Mouse (Mus musculus) layer of hippocampus, postnatal 10 days (tissue): Measurements from ENCODE around the gene Capn8. TPM values are rescaled to one million over a fixed set of nuclear protein-coding genes. Genes with fewer than 3 reads are reported as not detected.
"Not testable (repeated sequence)": the region's sequence is repeated elsewhere in the genome, so short reads cannot be mapped to it uniquely, and the experiment has no call there.

Experiments
- DNase-seq, 2 experiments: peaks; one replicate each; pipeline ENCODE4 v3.0.0; 2021; ENCODE audit warnings: low spot score in 2 of 2
- total RNA-seq, 2 experiments: library from RNA; stranded (reverse); gene quantifications; 2 replicates each; pipeline ENCODE4 v1.2.3; 2021

The Capn8 gene
- total RNA-seq, 2 experiments from 2014 or later, result not detected

GRCm38 (mm10) chr1:182609701-182610335 lies 45.0 kb downstream of the Capn8 start:
- DNase-seq, result no peak

- no peak for DNase-seq
These were observed 50.7 kb downstream of the Capn8 start for GRCm38 (mm10) chr1:182615465-182615864.

GRCm38 (mm10) chr1:182618200-182618947 lies 53.6 kb downstream of the Capn8 start:
- no peak for DNase-seq

GRCm38 (mm10) chr1:182620470-182620869 lies 55.7 kb downstream of the Capn8 start:
- no peak for DNase-seq

GRCm38 (mm10) chr1:182621256-182621655 lies 56.4 kb downstream of the Capn8 start:
- no peak for DNase-seq

- no peak for DNase-seq
These were observed 61.4 kb downstream of the Capn8 start for GRCm38 (mm10) chr1:182626197-182626596.

- DNase-seq, result no peak
These were observed 64.4 kb downstream of the Capn8 start for GRCm38 (mm10) chr1:182629228-182629627.

GRCm38 (mm10) chr1:182633712-182634294 lies 69.0 kb downstream of the Capn8 start:
- no peak for DNase-seq

- no peak for DNase-seq
These were observed 74.2 kb downstream of the Capn8 start for GRCm38 (mm10) chr1:182639016-182639415.

- no peak for DNase-seq
These were observed 74.6 kb downstream of the Capn8 start for GRCm38 (mm10) chr1:182639456-182639855.

GRCm38 (mm10) chr1:182640094-182640493 lies 75.3 kb downstream of the Capn8 start:
- no peak for DNase-seq

GRCm38 (mm10) chr1:182642779-182643178 lies 78.0 kb downstream of the Capn8 start:
- DNase-seq, result no peak

- not testable (repeated sequence) for DNase-seq
These were observed 79.6 kb downstream of the Capn8 start for GRCm38 (mm10) chr1:182644418-182644817.

GRCm38 (mm10) chr1:182645211-182645668 lies 80.4 kb downstream of the Capn8 start:
- no peak for DNase-seq

- DNase-seq, result no peak
These were observed 82.0 kb downstream of the Capn8 start for GRCm38 (mm10) chr1:182646796-182647195.

- DNase-seq, result peak; percentile 74 to 77
These were observed 93.0 kb downstream of the Capn8 start for GRCm38 (mm10) chr1:182657760-182658159.

- DNase-seq, result no peak
These were observed 95.6 kb downstream of the Capn8 start for GRCm38 (mm10) chr1:182660365-182660764.

- peak; percentile 31 to 42 for DNase-seq
These were observed 98.9 kb downstream of the Capn8 start for GRCm38 (mm10) chr1:182663671-182664070.

- no peak for DNase-seq
These were observed 100.0 kb downstream of the Capn8 start for GRCm38 (mm10) chr1:182664841-182665240.

GRCm38 (mm10) chr1:182667281-182667680 lies 102.5 kb downstream of the Capn8 start:
- DNase-seq, result no peak

- no peak for DNase-seq
These were observed 104.9 kb downstream of the Capn8 start for GRCm38 (mm10) chr1:182669741-182670140.
